Mouse (Mus musculus): Measurements from ENCODE around the gene Asb8.

Asb8 gene

GRCm38 (mm10) chr15:98155944-98156343 is 9.5 kb downstream of the Asb8 start:
- DNase-seq (ENCODE audit: low spot score in 2 of 2): no peak

GRCm38 (mm10) chr15:98155272-98155671 is 10.2 kb downstream of the Asb8 start:
- no peak for DNase-seq (ENCODE audit: low spot score in 2 of 2)

DNA sequence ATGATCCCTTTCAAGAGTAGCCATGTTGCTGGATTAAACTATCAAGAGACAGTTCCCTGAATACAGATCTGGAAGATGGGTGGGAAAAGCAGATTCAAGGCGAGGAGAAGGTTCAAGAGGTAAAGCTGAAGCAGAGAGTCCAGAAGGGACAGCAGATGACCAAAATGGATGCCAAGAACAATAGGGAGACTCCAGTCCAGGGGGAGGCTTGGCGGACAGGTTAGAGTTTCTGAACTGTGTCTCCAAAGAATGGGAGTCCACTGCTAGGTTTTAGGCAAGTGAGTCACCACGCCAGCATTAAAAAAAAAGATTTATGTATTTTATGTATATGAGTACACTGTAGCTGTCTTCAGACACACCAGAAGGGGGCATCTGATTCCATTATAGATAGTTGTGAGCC is 10.8 kb downstream of the Asb8 start:
- no peak for DNase-seq (ENCODE audit: low spot score in 2 of 2)

DNA sequence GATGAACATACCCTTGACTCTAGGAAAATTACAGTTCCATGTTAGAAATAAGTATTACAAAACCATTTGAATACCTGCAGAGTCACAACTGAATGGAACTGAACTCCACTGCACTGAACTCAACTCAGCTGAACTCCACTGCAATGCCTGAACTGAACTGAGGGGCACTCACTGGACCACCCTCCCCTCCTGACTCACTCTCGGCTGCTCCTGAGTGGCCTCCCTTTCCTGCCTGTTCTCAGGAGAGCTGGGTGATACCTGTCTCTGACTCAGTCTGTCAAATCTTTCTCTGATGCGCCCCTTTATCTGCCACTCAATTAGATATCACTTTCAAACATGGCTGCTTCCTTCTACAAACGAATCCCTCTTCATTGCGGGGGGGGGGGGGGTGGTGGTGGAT is 11.3 kb downstream of the Asb8 start:
- no peak for DNase-seq (ENCODE audit: low spot score in 2 of 2)

DNA sequence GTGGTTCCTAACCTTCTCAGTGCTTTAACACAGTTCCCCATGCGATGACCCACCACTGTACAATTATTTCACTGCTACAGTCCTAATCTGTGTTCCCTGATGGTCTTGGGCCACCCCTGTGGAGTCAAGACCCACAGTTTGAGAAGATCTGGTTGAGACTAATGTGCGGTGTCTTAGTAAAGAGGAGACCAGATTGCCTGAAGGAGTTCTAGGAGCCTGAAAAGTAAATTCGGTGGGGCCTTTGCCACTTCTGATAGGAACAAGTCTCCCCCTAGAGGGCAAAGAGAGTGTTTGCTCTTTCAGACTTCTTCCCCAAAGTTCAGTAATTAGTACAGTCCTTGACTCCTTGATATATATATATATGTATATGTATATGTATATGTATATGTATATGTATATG is 11.8 kb downstream of the Asb8 start:
- DNase-seq (ENCODE audit: low spot score in 2 of 2): no peak

- no peak for DNase-seq (ENCODE audit: low spot score in 2 of 2)
Measured at GRCm38 (mm10) chr15:98152916-98153315, 12.5 kb downstream of the Asb8 start.

GRCm38 (mm10) chr15:98149166-98149602 is 16.2 kb downstream of the Asb8 start:
- DNase-seq (ENCODE audit: low spot score in 2 of 2): no peak

DNA sequence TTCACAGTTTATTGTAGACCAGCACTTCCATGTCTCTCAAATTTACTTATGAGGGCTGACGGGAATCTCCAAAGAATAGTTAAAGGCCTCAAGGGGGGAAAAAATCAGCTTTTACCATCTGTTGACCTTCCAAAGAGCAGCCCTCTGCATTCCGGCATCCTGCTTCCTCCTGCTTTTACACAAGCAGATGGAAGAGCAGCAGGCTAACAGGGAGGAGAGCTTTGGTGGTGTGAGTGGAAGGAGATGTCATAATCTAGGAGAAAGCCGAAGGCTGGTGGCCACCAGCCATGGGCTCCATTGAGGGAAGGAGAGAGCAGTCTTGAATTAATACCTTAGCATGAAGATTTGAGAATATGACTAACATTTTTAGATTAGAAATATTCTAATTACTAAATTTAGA is 17.1 kb downstream of the Asb8 start:
- no peak for DNase-seq (ENCODE audit: low spot score in 2 of 2)

GRCm38 (mm10) chr15:98145559-98146181 is 19.8 kb downstream of the Asb8 start:
- peak; percentile 87 to 92 for DNase-seq (ENCODE audit: low spot score in 2 of 2)

GRCm38 (mm10) chr15:98144861-98145507 is 20.4 kb downstream of the Asb8 start:
- DNase-seq (ENCODE audit: low spot score in 2 of 2): no peak

DNA sequence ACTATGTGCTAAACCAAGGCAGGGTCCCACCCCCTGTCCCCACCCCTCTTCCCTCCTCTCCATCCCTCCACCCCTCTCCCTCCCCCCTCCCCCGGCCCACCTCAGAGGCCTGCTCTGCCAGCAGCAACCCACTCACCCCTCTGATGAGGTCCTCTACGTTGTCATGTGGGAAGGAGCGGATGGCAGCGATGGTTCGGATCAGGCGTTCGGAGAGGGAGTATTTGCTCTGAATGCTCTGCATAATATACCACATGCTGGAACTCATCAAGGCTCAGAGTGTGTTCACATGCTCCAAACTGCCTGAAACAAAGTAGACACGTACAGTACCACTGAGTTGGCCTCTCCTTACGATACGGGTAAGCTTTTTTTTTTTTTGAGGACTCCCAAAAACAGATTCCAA is 22.9 kb downstream of the Asb8 start:
- DNase-seq (ENCODE audit: low spot score in 2 of 2): no peak

GRCm38 (mm10) chr15:98140809-98141208 is 24.6 kb downstream of the Asb8 start:
- DNase-seq (ENCODE audit: low spot score in 2 of 2): no peak

GRCm38 (mm10) chr15:98139763-98140162 is 25.7 kb downstream of the Asb8 start:
- DNase-seq (ENCODE audit: low spot score in 2 of 2): no peak

GRCm38 (mm10) chr15:98136871-98137270 is 28.6 kb downstream of the Asb8 start:
- DNase-seq (ENCODE audit: low spot score in 2 of 2): no peak

DNA sequence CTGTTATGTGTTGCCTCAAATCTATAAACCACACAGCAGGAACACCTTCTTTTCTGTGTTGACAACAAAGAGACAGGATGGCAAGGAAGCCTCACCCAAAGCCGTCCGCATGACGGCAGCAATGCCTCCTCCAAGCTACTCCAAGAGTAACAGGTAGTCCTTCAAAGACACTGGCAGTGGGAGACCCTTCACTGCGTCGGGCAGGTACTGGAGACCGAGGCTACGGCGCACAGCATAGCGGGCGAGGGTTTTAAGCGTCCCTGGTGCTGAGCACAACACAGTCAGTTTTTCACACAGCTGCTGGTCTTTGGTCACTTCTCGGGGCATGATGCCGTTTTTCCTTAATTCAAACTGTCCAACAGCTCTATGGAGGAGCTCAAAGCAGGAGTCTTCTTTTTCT is 29.8 kb downstream of the Asb8 start:
- DNase-seq (ENCODE audit: low spot score in 2 of 2): no peak

- no peak for DNase-seq (ENCODE audit: low spot score in 2 of 2)
Measured at GRCm38 (mm10) chr15:98134666-98135065, 30.8 kb downstream of the Asb8 start.

DNA sequence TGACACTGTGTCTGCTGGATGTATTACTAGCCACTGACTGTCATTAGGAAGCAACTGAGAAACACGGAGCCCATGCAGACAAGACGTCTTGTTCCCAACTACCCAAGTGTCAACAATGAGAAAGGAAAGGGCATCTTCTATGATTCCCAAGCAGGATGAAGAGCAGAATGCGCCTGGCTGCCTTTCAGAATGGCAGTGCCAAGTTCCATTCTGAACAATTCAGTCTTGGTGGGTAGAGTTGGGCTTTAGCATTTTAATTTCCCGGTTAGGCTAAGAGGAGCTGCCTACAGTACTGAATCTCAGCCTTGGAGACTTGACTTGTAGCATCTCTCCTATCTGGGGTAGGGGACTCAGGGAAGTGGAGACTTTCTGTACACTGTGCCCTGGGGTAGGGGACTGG is 31.4 kb downstream of the Asb8 start:
- no peak for DNase-seq (ENCODE audit: low spot score in 2 of 2)

GRCm38 (mm10) chr15:98133471-98133870 is 32.0 kb downstream of the Asb8 start:
- no peak for DNase-seq (ENCODE audit: low spot score in 2 of 2)

GRCm38 (mm10) chr15:98131942-98132655 is 33.3 kb downstream of the Asb8 start:
- no peak for DNase-seq (ENCODE audit: low spot score in 2 of 2)

GRCm38 (mm10) chr15:98131451-98131850 is 34.0 kb downstream of the Asb8 start:
- no peak for DNase-seq (ENCODE audit: low spot score in 2 of 2)

DNA sequence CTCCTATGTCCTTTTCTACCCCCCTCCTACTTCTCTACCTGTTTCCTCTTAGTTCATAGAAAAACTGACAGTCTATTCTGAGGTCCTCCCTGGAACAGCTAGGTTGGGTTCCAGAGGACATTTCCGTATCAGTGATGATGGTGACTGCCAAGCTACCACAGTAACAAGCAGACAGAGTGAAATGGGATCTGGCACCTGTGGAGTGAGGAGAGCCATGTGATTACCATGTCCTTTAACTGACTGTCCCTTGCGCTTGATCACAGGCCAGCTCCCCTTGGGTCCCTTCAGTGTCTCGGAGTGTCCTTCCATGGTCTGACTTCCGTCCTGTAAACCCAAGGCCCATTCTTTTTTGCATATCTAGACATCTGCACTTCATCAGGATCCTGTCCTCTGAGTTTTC is 34.4 kb downstream of the Asb8 start:
- DNase-seq (ENCODE audit: low spot score in 2 of 2): no peak

GRCm38 (mm10) chr15:98120831-98121230 is 44.6 kb downstream of the Asb8 start:
- no peak for DNase-seq (ENCODE audit: low spot score in 2 of 2)

GRCm38 (mm10) chr15:98119363-98119762 is 46.1 kb downstream of the Asb8 start:
- DNase-seq (ENCODE audit: low spot score in 2 of 2): no peak

Measured in frontal cortex, postnatal 14 days (tissue).